Mouse (Mus musculus): Measurements from ENCODE around the gene Samd4. TPM values are rescaled to one million over a fixed set of nuclear protein-coding genes. Genes with fewer than 3 reads are reported as not detected.

The Samd4 gene
- total RNA-seq, 2 experiments from 2014 or later: 23.1 to 25.9 TPM

DNA sequence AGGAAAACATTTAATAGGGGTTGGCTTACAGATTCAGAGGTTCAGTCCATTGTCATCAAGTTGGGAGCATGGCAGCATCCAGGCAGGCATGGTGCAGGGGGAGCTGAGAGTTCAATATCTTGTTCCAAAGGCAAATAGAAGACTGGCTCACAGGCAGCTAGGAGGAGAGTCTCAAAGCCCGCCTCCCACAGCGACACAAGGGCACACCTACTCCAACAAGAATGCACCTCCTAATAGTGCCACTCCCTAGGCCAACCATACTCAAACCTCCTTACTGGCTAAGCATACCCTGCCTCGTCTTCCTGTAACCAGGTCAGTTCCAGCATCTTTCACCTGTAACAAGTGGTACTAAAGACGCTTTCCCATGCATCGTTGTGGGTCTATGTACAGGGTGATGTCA is 245.3 kb downstream of the Samd4 start:
- intact Hi-C loops (cut with DNase I): loop anchor here (5.0 kb wide), 1 partner anchor 34 kb away; no protein-coding TSS in a partner anchor
- no peak for DNase-seq (ENCODE audit: low spot score in 2 of 2)

DNA sequence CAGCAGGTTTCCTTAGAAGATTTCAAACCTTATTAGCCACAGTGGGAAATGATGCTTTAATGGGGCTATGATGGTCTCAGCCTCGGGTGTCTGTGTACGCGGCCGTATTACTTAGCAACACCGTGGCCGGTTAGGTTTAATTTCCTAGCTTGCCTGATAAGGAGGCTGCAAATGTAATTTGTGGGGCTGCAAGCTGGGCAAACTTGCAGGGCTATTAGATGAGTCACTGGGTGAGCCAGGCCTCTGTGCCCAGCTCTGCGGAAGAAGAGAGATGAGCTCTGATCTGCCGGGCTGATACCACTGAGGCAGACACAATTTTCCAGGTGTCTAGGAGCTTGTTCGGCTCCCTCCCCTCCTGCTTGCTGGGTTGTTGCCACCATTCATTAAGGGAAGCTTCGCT is 251.3 kb downstream of the Samd4 start:
- no peak for DNase-seq (ENCODE audit: low spot score in 2 of 2)
- intact Hi-C loops (cut with DNase I): no loop called here

DNA sequence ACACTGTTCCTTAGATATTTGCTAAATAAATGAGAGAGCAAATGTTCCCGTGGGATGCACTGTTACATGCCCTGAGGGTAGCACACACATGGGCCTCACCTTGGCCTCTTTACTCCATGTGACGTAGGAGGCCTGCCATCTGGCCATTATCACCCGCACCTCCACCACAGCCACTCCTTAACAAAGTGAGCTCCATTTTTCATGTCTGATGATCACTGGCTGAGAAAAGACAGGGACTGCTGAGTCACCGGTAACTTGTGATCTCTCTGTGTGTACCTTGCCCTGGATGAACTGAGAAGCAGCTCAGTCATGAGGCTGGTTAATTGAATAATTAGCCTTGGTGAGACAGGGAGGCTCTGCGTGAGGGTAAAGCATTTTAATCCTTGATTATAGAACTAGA is 254.0 kb downstream of the Samd4 start:
- DNase-seq (ENCODE audit: low spot score in 2 of 2): no peak
- intact Hi-C loops (cut with DNase I): no loop called here

DNA sequence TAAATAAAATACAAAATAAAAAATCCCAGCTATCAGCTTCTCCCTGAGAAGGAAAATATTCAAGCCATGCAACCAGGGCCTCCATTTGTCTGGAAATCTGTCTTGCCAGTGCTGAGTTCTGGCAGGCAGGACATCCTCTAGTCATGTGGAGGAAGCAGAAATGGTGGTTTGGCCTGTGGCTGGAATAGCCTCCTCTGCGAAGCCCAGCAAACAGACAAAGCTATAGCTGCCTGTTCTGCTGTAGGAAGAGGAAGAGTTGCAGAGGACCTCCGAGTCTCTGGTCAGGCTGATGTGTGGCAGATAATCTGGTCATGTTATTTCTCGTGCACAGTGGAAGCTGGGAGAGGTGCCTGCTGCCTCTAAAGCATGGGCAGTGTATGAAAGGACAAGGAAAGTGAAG is 256.2 kb downstream of the Samd4 start:
- intact Hi-C loops (cut with DNase I): no loop called here
- DNase-seq (ENCODE audit: low spot score in 2 of 2): no peak

DNA sequence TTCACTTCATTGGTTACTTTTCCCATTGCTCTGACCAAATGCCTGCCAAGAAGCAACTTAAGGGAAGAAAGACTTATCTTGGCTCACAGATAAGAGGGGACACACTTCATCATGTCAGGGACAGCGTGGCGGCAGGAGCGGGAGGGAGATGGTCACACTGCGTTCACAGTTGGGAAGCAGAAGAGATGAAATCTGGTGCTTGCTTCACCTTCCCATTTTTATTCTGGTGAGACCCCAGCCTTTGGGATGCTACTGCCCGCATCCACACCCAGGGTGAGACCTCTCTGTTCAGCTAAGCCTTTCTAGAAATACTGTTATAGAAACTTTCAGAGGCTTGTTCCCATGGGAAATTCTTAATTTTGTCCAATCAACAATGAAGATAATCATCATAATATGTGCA is 261.7 kb downstream of the Samd4 start:
- DNase-seq (ENCODE audit: low spot score in 2 of 2): no peak
- intact Hi-C loops (cut with DNase I): no loop called here

DNA sequence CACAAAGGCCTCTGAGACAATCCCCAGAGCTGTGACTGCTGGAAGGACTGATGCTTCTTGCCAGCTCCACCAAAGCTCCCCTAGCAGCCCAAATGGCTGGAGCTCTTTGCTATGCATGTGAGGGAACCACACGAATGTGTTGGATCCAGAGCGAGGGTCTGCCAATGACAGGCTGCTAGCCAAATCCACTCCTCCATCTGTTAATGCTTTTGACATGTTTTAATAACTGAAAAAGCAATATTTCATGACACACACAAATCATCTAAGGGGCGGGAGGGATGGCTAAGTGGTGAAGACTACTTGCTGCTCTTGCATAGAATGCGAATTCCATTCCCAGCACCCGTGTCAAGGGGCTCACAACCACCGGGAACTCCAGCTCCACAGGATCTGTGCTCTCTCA is 268.7 kb downstream of the Samd4 start:
- DNase-seq (ENCODE audit: low spot score in 2 of 2): no peak
- intact Hi-C loops (cut with DNase I): no loop called here

DNA sequence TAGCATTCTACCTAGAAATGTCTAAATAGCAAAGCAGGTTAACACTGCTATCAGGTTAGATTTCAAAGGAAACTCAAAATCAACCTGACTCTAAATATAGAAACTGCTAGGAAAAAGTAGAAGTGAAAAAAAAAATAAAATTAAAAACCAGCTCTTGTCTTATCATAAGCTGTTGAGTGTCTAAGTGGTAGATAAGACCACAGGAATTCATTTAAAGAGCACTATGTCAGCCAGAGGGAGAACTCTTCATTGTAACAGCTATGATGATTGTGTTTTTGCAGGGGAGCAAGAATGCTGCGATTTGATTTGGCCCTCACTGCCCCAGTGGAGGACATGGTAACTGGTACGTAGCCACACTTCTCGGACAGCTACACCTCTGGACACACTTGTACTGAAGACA is 271.6 kb downstream of the Samd4 start:
- intact Hi-C loops (cut with DNase I): no loop called here

More for the DNA sequence above, 271.6 kb downstream of the Samd4 start:
- no peak for DNase-seq (ENCODE audit: low spot score in 2 of 2)

Small RNA genes within 50 kb of the gene (microRNA-seq; reads per million reads assigned to microRNA genes)
- gene Mir378c: 1.0 to 1.6 reads per million in 2 experiments

Other genes starting within 250 kb of the Samd4 start
- gene Cdkn3, start 122.3 kb upstream of the Samd4 start, total RNA-seq (2021): 1 to 10 TPM; 1.5 to 1.8 TPM
- gene Cnih1, start 94.4 kb upstream of the Samd4 start, total RNA-seq (2021): 10 to 100 TPM; 81.3 to 84.4 TPM
- 100 to 1,000 TPM; 159 to 160 TPM for gene Gmfb, start 60.6 kb upstream of the Samd4 start, total RNA-seq (2021)
- 10 to 100 TPM; 22.4 to 24.2 TPM for gene Cgrrf1, start 50.7 kb upstream of the Samd4 start, total RNA-seq (2021)

Measured in left cerebral cortex, postnatal 14 days (tissue).